Mouse (Mus musculus) cerebellum, adult 2 months (tissue): ENCODE results near the gene Mgat4d. TPM values are rescaled to one million over a fixed set of nuclear protein-coding genes. Genes with fewer than 3 reads are reported as not detected.
A peak's percentile ranks its signal among the peaks of the same experiment; 100 is the strongest.

Source experiments
- DNase-seq, 2 experiments: peaks; one replicate each; pipeline ENCODE4 v3.0.0; 2021
- H3K27ac ChIP-seq: fragments of 200-500 bp; 2 replicates; pipeline ENCODE4 v1.5.1; 2012; ENCODE audit warnings: low read length, control low read depth, inconsistent platforms; ENCODE audit not compliant: insufficient read depth
- H3K27me3 ChIP-seq: fragments of 200-500 bp; 2 replicates; pipeline ENCODE4 v1.6.1; 2012; ENCODE audit warnings: inconsistent platforms, mild to moderate bottlenecking, low read length, moderate library complexity; ENCODE audit not compliant: control insufficient read depth, insufficient read depth
- H3K4me1 ChIP-seq: fragments of 200-500 bp; 2 replicates; pipeline ENCODE4 v1.6.1; 2011; ENCODE audit warnings: low read length; ENCODE audit not compliant: control insufficient read depth, insufficient read depth
- H3K4me3 ChIP-seq: fragments of 200-500 bp; replicated peaks from 2 replicates; pipeline ENCODE3; 2011; ENCODE audit warnings: mild to moderate bottlenecking, low read depth, low read length, control low read depth; ENCODE audit not compliant: insufficient read depth
- CTCF ChIP-seq: fragments of 200-500 bp; IDR thresholded peaks from 2 replicates; pipeline ENCODE4 v1.5.1; 2011; ENCODE audit warnings: low read depth, mild to moderate bottlenecking, control low read depth, low read length, moderate library complexity, borderline replicate concordance; ENCODE audit not compliant: insufficient read depth
- POLR2A ChIP-seq: fragments of 200-500 bp; IDR thresholded peaks from 2 replicates; pipeline ENCODE4 v1.6.1; 2011; ENCODE audit warnings: low read length, control low read depth, borderline replicate concordance; ENCODE audit not compliant: insufficient read depth
- WGBS: fragments of 180-500 bp; shearing (Covaris S2); methylation state at CpG from one replicate; pipeline ENCODE4 v1.1.7; 2018; 5-methylcytosine and 5-hydroxymethylcytosine counted together
- polyA plus RNA-seq: library from polyadenylated mRNA; depleted of rRNA; stranded (reverse); fragments of >200 nt; gene quantifications from 2 replicates; pipeline ENCODE4 v1.2.3, GENCODE M21; 2012

The Mgat4d gene
- polyA plus RNA-seq, 1 experiment: not detected

DNA sequence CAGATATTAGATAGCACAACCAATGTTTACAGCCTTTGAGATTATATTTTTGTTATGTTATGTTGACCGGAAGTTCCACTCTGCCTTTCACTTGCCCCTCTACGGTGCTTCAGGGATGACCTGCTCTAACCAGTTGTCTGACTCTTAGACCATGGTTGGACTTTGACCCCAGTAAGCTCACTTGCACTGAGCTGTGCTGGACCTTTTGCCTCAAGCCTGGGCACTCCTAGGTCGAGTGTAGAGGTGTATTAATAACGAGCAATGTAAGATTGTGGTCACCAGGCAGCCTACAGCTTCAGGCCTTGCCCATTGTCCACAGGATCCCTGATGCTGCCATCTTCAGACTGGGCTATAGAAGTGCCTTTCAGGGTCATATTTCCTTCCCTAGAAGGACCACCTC is 49.5 kb downstream of the Mgat4d start:
- Histone ChIP-seq H3K4me3 (no peak overlapping the region), H3K4me1 (no peaks in the 10 kb centered on the region), H3K27ac (no peak overlapping the region), H3K27me3 (no peaks in the 10 kb centered on the region)
- 67% methylated on average over 4 of the region's 4 CpGs for WGBS
- no peak for DNase-seq
- TF ChIP-seq CTCF: no peak
- no peak for TF ChIP-seq POLR2A

DNA sequence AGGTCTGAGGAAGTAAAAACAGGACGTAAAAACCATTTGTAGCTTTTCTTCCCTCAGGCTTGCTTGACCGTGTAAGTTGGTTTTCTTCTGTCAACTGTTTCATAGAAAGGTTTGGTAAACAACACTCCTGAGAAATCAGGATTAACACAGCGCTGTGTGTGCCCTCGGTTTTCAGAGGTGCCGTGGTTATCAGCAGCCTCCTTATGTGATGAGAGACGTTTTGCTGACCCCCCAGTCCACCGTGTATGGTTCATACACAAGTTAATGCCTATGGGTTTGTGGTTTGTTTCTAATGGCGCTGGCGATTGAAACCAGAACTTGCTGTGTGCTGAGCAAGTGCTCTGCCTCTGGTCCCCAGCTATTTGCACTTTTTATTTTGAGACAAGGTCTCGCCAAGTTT is 57.3 kb downstream of the Mgat4d start:
- Histone ChIP-seq H3K27me3 (no peaks in the 10 kb centered on the region), H3K4me1 (no peaks in the 10 kb centered on the region), H3K4me3 (no peak overlapping the region), H3K27ac (no peak overlapping the region)
- no peak for TF ChIP-seq CTCF
- TF ChIP-seq POLR2A: no peak
- no peak for DNase-seq
- WGBS: 91% methylated on average over 10 of the region's 10 CpGs

GRCm38 (mm10) chr8:83406836-83407235 is 58.6 kb downstream of the Mgat4d start:
- Histone ChIP-seq H3K27ac (no peak overlapping the region), H3K4me1 (no peaks in the 10 kb centered on the region), H3K27me3 (no peaks in the 10 kb centered on the region), H3K4me3 (no peak overlapping the region)
- DNase-seq: no peak
- 38% methylated on average over 6 of the region's 6 CpGs for WGBS
- TF ChIP-seq POLR2A (no peak), CTCF (peak; percentile 20; the same call in 1 of the 2 replicates)

GRCm38 (mm10) chr8:83408496-83408895 is 60.2 kb downstream of the Mgat4d start:
- Histone ChIP-seq H3K27ac (no peak overlapping the region), H3K27me3 (no peaks in the 10 kb centered on the region), H3K4me1 (no peaks in the 10 kb centered on the region), H3K4me3 (no peak overlapping the region)
- TF ChIP-seq POLR2A: no peak
- no peak for TF ChIP-seq CTCF
- WGBS: 81% methylated on average over 7 of the region's 7 CpGs
- DNase-seq: no peak

DNA sequence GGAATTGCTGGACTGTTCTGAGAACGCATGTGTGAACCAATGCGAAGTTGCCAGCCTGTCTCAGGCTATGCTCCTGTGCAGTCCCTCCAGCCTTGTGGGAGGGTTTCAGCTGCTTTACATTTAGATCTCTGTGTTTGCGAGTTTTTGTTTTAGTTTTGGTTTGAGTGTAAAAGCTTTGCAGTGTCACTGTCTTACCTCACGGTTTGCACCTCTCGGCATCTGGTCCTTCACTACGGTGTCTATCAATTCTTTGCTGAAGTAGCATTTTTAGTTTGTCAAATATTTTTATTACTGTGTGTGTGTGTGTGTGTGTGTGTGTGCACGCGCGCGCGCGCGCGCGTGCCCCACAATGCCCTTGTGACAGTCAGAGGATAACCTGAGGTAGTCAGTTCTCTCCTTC is 68.6 kb downstream of the Mgat4d start:
- TF ChIP-seq POLR2A (no peak), CTCF (no peak)
- WGBS: 97% methylated on average over 15 of the region's 15 CpGs
- no peak overlapping the region for H3K4me3 ChIP-seq
- H3K27ac ChIP-seq: no peak overlapping the region
- no peaks in the 10 kb centered on the region for H3K27me3 ChIP-seq
- no peaks in the 10 kb centered on the region for H3K4me1 ChIP-seq
- no peak for DNase-seq

DNA sequence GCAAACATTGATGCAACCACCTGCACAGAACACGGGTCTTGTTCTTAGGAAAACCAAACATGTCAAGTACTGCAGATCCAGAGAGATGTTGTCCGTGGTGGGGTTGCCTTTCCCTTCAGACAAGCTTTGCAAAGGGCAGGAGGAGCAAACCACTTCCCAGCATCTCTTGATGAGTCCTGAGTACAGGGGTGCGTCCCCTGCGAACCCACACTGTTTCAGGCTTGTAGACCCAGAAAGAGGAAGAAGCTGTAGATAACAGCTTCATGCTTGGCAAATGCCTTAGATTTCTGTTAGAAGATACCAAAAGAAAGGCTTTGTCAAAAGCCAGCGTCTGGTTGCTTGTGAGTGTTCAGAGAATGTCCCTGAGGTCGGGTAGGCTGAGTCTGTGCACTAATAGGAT is 69.7 kb downstream of the Mgat4d start:
- Histone ChIP-seq H3K4me1 (no peaks in the 10 kb centered on the region), H3K4me3 (no peak overlapping the region), H3K27me3 (no peaks in the 10 kb centered on the region), H3K27ac (no peak overlapping the region)
- 78% methylated on average over 6 of the region's 6 CpGs for WGBS
- DNase-seq: no peak
- TF ChIP-seq POLR2A (no peak), CTCF (no peak)

- Histone ChIP-seq H3K27me3 (no peaks in the 10 kb centered on the region), H3K4me3 (no peak overlapping the region), H3K4me1 (no peaks in the 10 kb centered on the region), H3K27ac (no peak overlapping the region)
- TF ChIP-seq POLR2A (no peak), CTCF (no peak)
- WGBS: 91% methylated on average over 11 of the region's 11 CpGs
- no peak for DNase-seq
Observed at GRCm38 (mm10) chr8:83418805-83419516, 70.7 kb downstream of the Mgat4d start.

GRCm38 (mm10) chr8:83421354-83421753 is 73.1 kb downstream of the Mgat4d start:
- 100% methylated on average over 1 of the region's 1 CpGs for WGBS

More at GRCm38 (mm10) chr8:83421354-83421753, 73.1 kb downstream of the Mgat4d start:
- TF ChIP-seq CTCF (no peak), POLR2A (no peak)
- Histone ChIP-seq H3K27me3 (no peaks in the 10 kb centered on the region), H3K4me3 (no peak overlapping the region), H3K4me1 (no peaks in the 10 kb centered on the region), H3K27ac (no peak overlapping the region)
- DNase-seq: no peak
